Mouse (Mus musculus) megakaryocyte-erythroid progenitor cell, adult 5-6 weeks (primary cell): ENCODE results near the gene Cacna1a. TPM values are rescaled to one million over a fixed set of nuclear protein-coding genes. Genes with fewer than 3 reads are reported as not detected.
"Not testable (repeated sequence)": the region's sequence is repeated elsewhere in the genome, so short reads cannot be mapped to it uniquely, and the experiment has no call there.

Experiments
- ATAC-seq: replicated peaks from 2 replicates; pipeline ENCODE4 v1.8.0; 2016; ENCODE audit warnings: mild to moderate bottlenecking, inconsistent platforms; ENCODE audit not compliant: severe bottlenecking, poor library complexity, low FRiP score, low TSS enrichment
- total RNA-seq, 2 experiments: library from RNA; stranded (forward) in 1 of 2; stranded (reverse) in 1 of 2; fragments of 200-1000, 215-1000 nt in 1 of 2; fragments of >200 nt in 1 of 2; fragmentation: Nextera tagmentation in 1 of 2; gene quantifications; 2 replicates each; pipeline ENCODE4 v1.2.3; 2014 to 2017

The Cacna1a gene
- total RNA-seq, 2 experiments from 2014 or later, result 0.19 to 0.42 TPM

- ATAC-seq, result no peak
Measured at GRCm38 (mm10) chr8:84460698-84461097, 72.5 kb downstream of the Cacna1a start.

- no peak for ATAC-seq
Measured at GRCm38 (mm10) chr8:84466932-84467331, 78.7 kb downstream of the Cacna1a start.

GRCm38 (mm10) chr8:84469076-84469475 is 80.8 kb downstream of the Cacna1a start:
- ATAC-seq, result no peak

GRCm38 (mm10) chr8:84471271-84471995 is 83.2 kb downstream of the Cacna1a start:
- ATAC-seq, result peak; percentile 50; the same call in 1 of the 2 replicates

- no peak for ATAC-seq
Measured at GRCm38 (mm10) chr8:84474456-84474855, 86.2 kb downstream of the Cacna1a start.

GRCm38 (mm10) chr8:84477341-84477740 is 89.1 kb downstream of the Cacna1a start:
- no peak for ATAC-seq

GRCm38 (mm10) chr8:84483004-84483403 is 94.8 kb downstream of the Cacna1a start:
- no peak for ATAC-seq

- no peak for ATAC-seq
Measured at GRCm38 (mm10) chr8:84485366-84485765, 97.1 kb downstream of the Cacna1a start.

- no peak for ATAC-seq
Measured at GRCm38 (mm10) chr8:84485864-84486263, 97.6 kb downstream of the Cacna1a start.

GRCm38 (mm10) chr8:84489223-84489622 is 101.0 kb downstream of the Cacna1a start:
- ATAC-seq, result no peak

- no peak for ATAC-seq
Measured at GRCm38 (mm10) chr8:84494541-84495084, 106.4 kb downstream of the Cacna1a start.

GRCm38 (mm10) chr8:84501181-84501580 is 112.9 kb downstream of the Cacna1a start:
- no peak for ATAC-seq

- ATAC-seq, result no peak
Measured at GRCm38 (mm10) chr8:84501671-84502308, 113.5 kb downstream of the Cacna1a start.

GRCm38 (mm10) chr8:84502638-84503037 is 114.4 kb downstream of the Cacna1a start:
- no peak for ATAC-seq

GRCm38 (mm10) chr8:84507220-84507619 is 119.0 kb downstream of the Cacna1a start:
- no peak for ATAC-seq

GRCm38 (mm10) chr8:84509764-84510163 is 121.5 kb downstream of the Cacna1a start:
- ATAC-seq, result not testable (repeated sequence)

GRCm38 (mm10) chr8:84511621-84512020 is 123.4 kb downstream of the Cacna1a start:
- no peak for ATAC-seq

- no peak for ATAC-seq
Measured at GRCm38 (mm10) chr8:84513765-84514164, 125.5 kb downstream of the Cacna1a start.

GRCm38 (mm10) chr8:84518180-84518579 is 129.9 kb downstream of the Cacna1a start:
- ATAC-seq, result no peak

- no peak for ATAC-seq
Measured at GRCm38 (mm10) chr8:84518720-84519119, 130.5 kb downstream of the Cacna1a start.
